ENCODE assay signal across 9 mouse cellular contexts in the genomic region with DNA sequence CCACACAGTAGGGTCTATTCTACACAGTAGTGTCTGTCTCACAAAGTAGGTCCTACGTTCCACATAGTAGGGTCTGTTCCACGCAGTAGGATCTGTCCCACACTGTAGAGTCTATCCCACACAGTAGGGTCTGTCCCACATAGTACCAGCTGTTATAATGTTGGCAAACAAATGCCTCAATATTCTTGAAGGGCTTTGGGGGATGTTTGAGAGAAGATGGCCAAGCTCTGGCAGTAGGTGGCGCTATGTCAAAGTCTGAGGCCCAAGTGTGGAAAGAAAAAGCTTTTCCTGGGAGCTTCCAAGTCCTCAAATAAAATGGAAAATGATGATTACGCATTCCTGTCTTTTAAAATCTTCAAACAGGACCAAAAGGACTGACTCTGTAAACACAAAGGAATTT.
A peak's percentile ranks its signal among the peaks of the same experiment; 100 is the strongest.
DNase-seq lines count a peak whose midpoint lies in the region; ATAC-seq and TF ChIP-seq lines count a peak whose summit lies in the region.
"Had no signal": no experiment of that assay in that cellular context is flagged by ENCODE, and none has a peak within 500 bp of the region (broad histone marks: within the 10 kb centered on the region; RNA-seq: fewer than 3 reads in every experiment).

No protein-coding gene starts in this region.

- no peaks in the 10 kb centered on the region for H3K9me3 ChIP-seq in intestine, embryonic 14.5 days (ENCODE audit: control insufficient read depth, low read length)
- H3K9me3 ChIP-seq in intestine, embryonic 15.5 days = no peaks in the 10 kb centered on the region
- H3K9me3 ChIP-seq in MEL (replicated peaks; ENCODE audit: insufficient read depth, low read length) = no peaks in the 10 kb centered on the region
- H3K9me3 ChIP-seq in hindbrain, embryonic 13.5 days = no peaks in the 10 kb centered on the region
- H3K9me3 ChIP-seq in limb, embryonic 14.5 days (ENCODE audit: control insufficient read depth, low read length) = 0 out of 2 replicates have a peak, but pooled peaks cover 4% of the 10 kb centered on the region

- no peak; the same call in 1 of the 2 replicates for TF ChIP-seq RAD21 in MEL (IDR thresholded peaks at IDR 0.05; ENCODE audit: low read depth, low read length)

- WGBS in intestine, embryonic 14.5 days = 48% methylated on average over 4 of the region's 4 CpGs
- WGBS in intestine, embryonic 15.5 days = 44% methylated on average over 4 of the region's 4 CpGs
- 48% methylated on average over 4 of the region's 4 CpGs for WGBS in hindbrain, embryonic 13.5 days
- 31% methylated on average over 4 of the region's 4 CpGs for WGBS in limb, embryonic 14.5 days

- H3K4me2 ChIP-seq in intestine, embryonic 14.5 days (ENCODE audit: low read length) = no peak overlapping the region
- no peak overlapping the region for H3K4me2 ChIP-seq in intestine, embryonic 15.5 days (replicated peaks)
- H3K4me2 ChIP-seq in hindbrain, embryonic 13.5 days = no peak overlapping the region
- no peak overlapping the region for H3K4me2 ChIP-seq in limb, embryonic 14.5 days (replicated peaks; ENCODE audit: low read depth, low read length, severe bottlenecking)

- ATAC-seq in intestine, embryonic 14.5 days (replicated peaks; ENCODE audit: low FRiP score, low TSS enrichment, low read depth) = no peak; the same call in 1 of the 2 replicates
- no peak for ATAC-seq in intestine, embryonic 15.5 days
- ATAC-seq in hindbrain, embryonic 13.5 days (ENCODE audit: low FRiP score) = 0 out of 2 replicates have a peak, but pooled peaks have one; percentile 13
- ATAC-seq in limb, embryonic 14.5 days (ENCODE audit: low FRiP score, low read depth) = no peak

- H3K27ac ChIP-seq in intestine, embryonic 14.5 days (ENCODE audit: low read depth) = no peak overlapping the region
- no peak overlapping the region for H3K27ac ChIP-seq in intestine, embryonic 15.5 days
- H3K27ac ChIP-seq in MEL (ENCODE audit: control insufficient read depth, low read depth, low read length) = no peak overlapping the region
- no peak overlapping the region for H3K27ac ChIP-seq in hindbrain, embryonic 13.5 days
- H3K27ac ChIP-seq in limb, embryonic 14.5 days (replicated peaks; ENCODE audit: low read depth, low read length) = no peak overlapping the region

- H3K4me1 ChIP-seq in intestine, embryonic 14.5 days (replicated peaks; ENCODE audit: control insufficient read depth, insufficient read depth, low read length) = 0 out of 2 replicates have a peak, but pooled peaks cover 5% of the 10 kb centered on the region
- H3K4me1 ChIP-seq in intestine, embryonic 15.5 days (replicated peaks) = 0 out of 2 replicates have a peak, but pooled peaks cover 3% of the 10 kb centered on the region
- H3K4me1 ChIP-seq in MEL (ENCODE audit: control insufficient read depth in 1 of 2, insufficient read depth in 2 of 2, low read length in 2 of 2) = no peaks in the 10 kb centered on the region
- peaks cover 12% of the 10 kb centered on the region for H3K4me1 ChIP-seq in hindbrain, embryonic 13.5 days (replicated peaks)
- H3K4me1 ChIP-seq in limb, embryonic 14.5 days (ENCODE audit: control insufficient read depth, insufficient read depth, low read length) = no peaks in the 10 kb centered on the region

- no peaks in the 10 kb centered on the region for H3K27me3 ChIP-seq in intestine, embryonic 14.5 days (replicated peaks; ENCODE audit: control insufficient read depth, insufficient read depth, low read length)
- no peaks in the 10 kb centered on the region for H3K27me3 ChIP-seq in intestine, embryonic 15.5 days (replicated peaks)
- no peaks in the 10 kb centered on the region for H3K27me3 ChIP-seq in MEL (ENCODE audit: control insufficient read depth in 1 of 2, insufficient read depth in 2 of 2, low read length in 2 of 2)
- no peaks in the 10 kb centered on the region for H3K27me3 ChIP-seq in hindbrain, embryonic 13.5 days
- no peaks in the 10 kb centered on the region for H3K27me3 ChIP-seq in limb, embryonic 14.5 days (ENCODE audit: control insufficient read depth, insufficient read depth, low read length)

- no peak overlapping the region for H3K4me3 ChIP-seq in intestine, embryonic 14.5 days (ENCODE audit: low read depth, low read length)
- no peak overlapping the region for H3K4me3 ChIP-seq in intestine, embryonic 15.5 days (replicated peaks)
- H3K4me3 ChIP-seq in MEL (ENCODE audit: control insufficient read depth in 1 of 2, insufficient read depth in 1 of 2, low read depth in 2 of 2, low read length in 2 of 2) = no peak overlapping the region
- no peak overlapping the region for H3K4me3 ChIP-seq in hindbrain, embryonic 13.5 days
- H3K4me3 ChIP-seq in limb, embryonic 14.5 days (replicated peaks; ENCODE audit: low read length) = no peak overlapping the region
- H3K4me3 ChIP-seq: erythroblast, embryonic 14.5 days had no signal

- DNase-seq in intestine, embryonic 14.5 days (ENCODE audit: low spot score) = peak; percentile 70
- DNase-seq in MEL (ENCODE audit: low read depth, low spot score) = peak; percentile 8
- peak; percentile 86 for DNase-seq in brain, adult 2 months (ENCODE audit: low read depth, low spot score)
- DNase-seq in limb, embryonic 14.5 days (ENCODE audit: low spot score) = peak; percentile 42
- peak; percentile 63 for DNase-seq in right cerebral cortex, adult 18-20 months
- no peak for DNase-seq in spleen, postnatal 36 days (ENCODE audit: low spot score in 2 of 2)

- no peak for TF ChIP-seq EP300 in MEL (IDR thresholded peaks at IDR 0.05; ENCODE audit: low read depth in 1 of 2, low read length in 2 of 2)

- no peaks in the 10 kb centered on the region for H3K79me2 ChIP-seq in MEL (ENCODE audit: control insufficient read depth, insufficient read depth, low read length, poor library complexity)

- TF ChIP-seq CTCF in MEL (IDR thresholded peaks at IDR 0.05 in 2 of 3, conservative IDR thresholded peaks at IDR 0.05 in 1 of 3; ENCODE audit: control insufficient read depth in 1 of 3, insufficient read depth in 1 of 3, low read depth in 2 of 3, low read length in 3 of 3, poor library complexity in 1 of 3, severe bottlenecking in 1 of 3) = peak; percentile 8 to 43 (median 27); a peak in 5 of 6 replicates

- no peak for TF ChIP-seq POLR2A in MEL (IDR thresholded peaks at IDR 0.05; ENCODE audit: control insufficient read depth in 1 of 2, insufficient read depth in 1 of 2, low read depth in 1 of 2, low read length in 2 of 2, poor library complexity in 1 of 2)
- TF ChIP-seq POLR2A in limb, embryonic 14.5 days (IDR thresholded peaks at IDR 0.05; ENCODE audit: borderline replicate concordance, extremely low read depth, insufficient read depth, insufficient read length) = no peak

- no peaks in the 10 kb centered on the region for H3K36me3 ChIP-seq in intestine, embryonic 14.5 days (ENCODE audit: control insufficient read depth, insufficient read depth, low read length)
- H3K36me3 ChIP-seq in intestine, embryonic 15.5 days = no peaks in the 10 kb centered on the region
- H3K36me3 ChIP-seq in MEL (ENCODE audit: control insufficient read depth in 1 of 2, insufficient read depth in 2 of 2, low read length in 2 of 2) = no peaks in the 10 kb centered on the region
- H3K36me3 ChIP-seq in hindbrain, embryonic 13.5 days = no peaks in the 10 kb centered on the region
- no peaks in the 10 kb centered on the region for H3K36me3 ChIP-seq in limb, embryonic 14.5 days (ENCODE audit: control insufficient read depth, insufficient read depth, low read length)

- no peak overlapping the region for H3K9ac ChIP-seq in intestine, embryonic 14.5 days (ENCODE audit: low read length)
- H3K9ac ChIP-seq in intestine, embryonic 15.5 days = no peak overlapping the region
- no peak overlapping the region for H3K9ac ChIP-seq in MEL (ENCODE audit: control insufficient read depth, low read depth, low read length, poor library complexity, severe bottlenecking)
- no peak overlapping the region for H3K9ac ChIP-seq in hindbrain, embryonic 13.5 days
- no peak overlapping the region for H3K9ac ChIP-seq in limb, embryonic 14.5 days (ENCODE audit: low read depth, low read length, severe bottlenecking)

TF ChIP-seq in MEL, 35 proteins besides CTCF, POLR2A, EP300 and RAD21:
- TF ChIP-seq POLR2AphosphoS2 (IDR thresholded peaks at IDR 0.05; ENCODE audit: low read length) (no peak), UBTF (IDR thresholded peaks at IDR 0.05; ENCODE audit: borderline replicate concordance, insufficient read depth, low read depth, low read length) (no peak), ZKSCAN1 (IDR thresholded peaks at IDR 0.05; ENCODE audit: low read depth, low read length) (peak; percentile 66), GABPA (IDR thresholded peaks at IDR 0.05; ENCODE audit: low read depth, low read length) (no peak), MAZ (IDR thresholded peaks at IDR 0.05; ENCODE audit: low read depth, low read length) (no peak), SMC3 (IDR thresholded peaks at IDR 0.05; ENCODE audit: low read depth, low read length) (0 out of 2 replicates have a peak, but pooled peaks have one; percentile 7)

Comparison
In these comparisons a context has a peak if more than half of its experiments do, and no peak if none do; other contexts are left out.
1. DNase-seq: peak in intestine, embryonic 14.5 days (single experiment), MEL (single experiment), brain, adult 2 months (single experiment), limb, embryonic 14.5 days (single experiment) and right cerebral cortex, adult 18-20 months (single experiment); none in spleen, postnatal 36 days (0 of 2).